Mouse (Mus musculus): ENCODE results near the gene Mettl23. TPM values are rescaled to one million over a fixed set of nuclear protein-coding genes. Genes with fewer than 3 reads are reported as not detected.
A peak's percentile ranks its signal among the peaks of the same experiment; 100 is the strongest.
"Not testable (repeated sequence)": the region's sequence is repeated elsewhere in the genome, so short reads cannot be mapped to it uniquely, and the experiment has no call there.

Gene Mettl23
- polyA plus RNA-seq, 1 experiment from 2014 or later, result 60.6 TPM

GRCm38 (mm10) chr11:116846593-116847181 is 3.6 kb downstream of the Mettl23 start:
- H3K9me3 ChIP-seq (ENCODE audit: low read length), result no peaks in the 10 kb centered on the region
- H3K36me3 ChIP-seq (ENCODE audit: insufficient read depth, low read length), result peaks cover 15% of the 10 kb centered on the region
- no peaks in the 10 kb centered on the region for H3K27me3 ChIP-seq (ENCODE audit: insufficient read depth, low read length)
- H3K4me1 ChIP-seq (ENCODE audit: insufficient read depth, low read length), result peaks cover 24% of the 10 kb centered on the region
- H3K4me3 ChIP-seq (ENCODE audit: low read length), result no peak overlapping the region
- no peak for ATAC-seq (ENCODE audit: low FRiP score, low TSS enrichment)
- WGBS, result 79% methylated on average over 4 of the region's 4 CpGs
- no peak overlapping the region for H3K9ac ChIP-seq (replicated peaks; ENCODE audit: low read length)
- no peak overlapping the region for H3K27ac ChIP-seq (ENCODE audit: low read length)
- H3K4me2 ChIP-seq (replicated peaks; ENCODE audit: low read depth, low read length), result no peak overlapping the region

DNA sequence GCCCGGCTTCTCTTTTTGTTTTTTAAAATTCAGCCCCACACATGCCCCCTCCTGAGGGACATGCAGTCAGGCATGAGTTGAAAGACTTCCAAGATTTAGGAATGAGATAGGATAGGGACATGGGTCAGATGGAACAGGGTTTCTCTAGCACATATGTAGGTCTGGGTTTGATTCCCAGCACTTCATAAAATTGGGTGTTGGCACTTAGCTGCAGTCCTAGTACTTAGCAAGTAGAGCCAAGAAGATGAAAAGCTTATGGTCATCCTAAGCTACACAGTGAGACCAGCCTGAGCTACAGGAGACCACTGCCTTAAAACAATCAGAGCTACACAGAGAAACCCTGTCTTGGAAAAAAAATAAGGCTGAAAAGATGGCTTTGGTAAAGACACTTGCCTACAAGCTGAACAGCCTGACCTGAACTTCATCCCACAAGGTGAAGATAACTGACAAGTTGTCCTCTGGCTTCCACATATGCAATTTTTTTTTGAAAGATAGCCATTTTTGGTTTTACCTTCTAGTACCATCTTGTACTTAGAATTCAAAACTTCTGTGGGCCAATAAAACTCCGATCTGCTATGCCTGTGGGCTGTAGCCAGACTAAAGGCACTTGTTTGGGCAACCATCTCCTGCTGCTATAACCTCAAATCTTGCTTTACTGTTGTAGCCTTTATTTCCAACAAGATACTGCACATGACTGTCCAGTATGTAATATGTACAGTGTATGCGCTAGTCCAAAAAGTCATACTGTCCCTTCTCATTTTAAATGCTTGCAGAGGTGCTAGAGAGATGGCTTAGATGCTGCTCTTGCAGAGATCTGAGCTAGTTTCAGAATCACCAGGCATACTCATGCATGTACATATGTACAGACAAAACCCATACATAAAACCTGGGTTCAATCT is 4.4 kb downstream of the Mettl23 start:
- ATAC-seq (ENCODE audit: low FRiP score, low TSS enrichment), result no peak
- H3K36me3 ChIP-seq (ENCODE audit: insufficient read depth, low read length), result peaks cover 15% of the 10 kb centered on the region
- H3K27me3 ChIP-seq (ENCODE audit: insufficient read depth, low read length), result no peaks in the 10 kb centered on the region
- H3K9me3 ChIP-seq (ENCODE audit: low read length), result no peaks in the 10 kb centered on the region
- 95% methylated on average over 3 of the region's 3 CpGs for WGBS
- H3K4me2 ChIP-seq (replicated peaks; ENCODE audit: low read depth, low read length), result no peak overlapping the region
- no peak overlapping the region for H3K4me3 ChIP-seq (ENCODE audit: low read length)
- no peak overlapping the region for H3K9ac ChIP-seq (replicated peaks; ENCODE audit: low read length)
- no peak overlapping the region for H3K27ac ChIP-seq (ENCODE audit: low read length)
- H3K4me1 ChIP-seq (ENCODE audit: insufficient read depth, low read length), result peaks cover 19% of the 10 kb centered on the region

DNA sequence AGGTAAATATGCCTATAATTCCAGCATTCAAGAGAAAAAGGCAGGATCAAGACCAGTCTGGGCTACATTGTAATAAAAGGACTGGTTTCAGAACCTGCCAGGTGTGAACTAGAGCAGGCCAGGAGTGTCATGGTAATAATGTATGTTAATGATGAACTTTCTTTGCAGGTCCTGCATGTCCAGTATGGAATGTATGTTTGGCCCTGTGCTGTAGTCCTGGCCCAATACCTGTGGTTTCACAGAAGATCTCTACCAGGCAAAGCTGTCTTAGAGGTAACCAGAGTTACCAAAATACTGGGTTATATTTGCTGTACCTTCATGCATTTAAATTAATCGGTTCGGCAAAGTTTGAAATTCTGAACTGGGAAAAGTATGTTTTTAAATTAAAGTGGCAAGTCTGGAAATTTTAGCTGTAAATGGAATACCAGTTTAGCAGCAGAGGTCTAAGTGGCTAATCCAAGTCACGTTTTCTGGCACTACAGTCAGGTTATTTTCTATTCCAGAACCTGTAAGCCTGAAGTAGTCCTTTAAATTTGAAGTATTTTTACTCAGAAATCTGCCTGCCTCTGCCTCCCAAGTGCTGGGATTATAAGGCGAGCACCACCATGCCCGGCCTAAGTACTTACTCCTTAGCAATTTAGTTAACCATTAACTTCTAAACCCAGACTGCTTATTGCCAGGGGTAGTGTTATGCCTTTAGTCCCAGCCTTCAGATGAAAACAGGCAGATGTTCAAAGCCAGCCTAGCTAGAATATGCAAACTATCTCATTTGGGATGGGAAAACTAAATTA is 5.2 kb downstream of the Mettl23 start:
- Histone ChIP-seq H3K36me3 (ENCODE audit: insufficient read depth, low read length) (peaks cover 15% of the 10 kb centered on the region), H3K9me3 (ENCODE audit: low read length) (no peaks in the 10 kb centered on the region), H3K27me3 (ENCODE audit: insufficient read depth, low read length) (no peaks in the 10 kb centered on the region), H3K27ac (ENCODE audit: low read length) (no peak overlapping the region), H3K4me1 (ENCODE audit: insufficient read depth, low read length) (peaks cover 19% of the 10 kb centered on the region), H3K4me3 (ENCODE audit: low read length) (no peak overlapping the region), H3K4me2 (replicated peaks; ENCODE audit: low read depth, low read length) (no peak overlapping the region), H3K9ac (replicated peaks; ENCODE audit: low read length) (no peak overlapping the region)
- 77% methylated on average over 5 of the region's 5 CpGs for WGBS
- no peak for ATAC-seq (ENCODE audit: low FRiP score, low TSS enrichment)

- H3K27ac ChIP-seq (ENCODE audit: low read length); H3K9me3 ChIP-seq (ENCODE audit: low read length); H3K4me2 ChIP-seq (replicated peaks; ENCODE audit: low read depth, low read length); H3K4me3 ChIP-seq (ENCODE audit: low read length); H3K9ac ChIP-seq (replicated peaks; ENCODE audit: low read length); ATAC-seq (ENCODE audit: low FRiP score, low TSS enrichment); H3K27me3 ChIP-seq (ENCODE audit: insufficient read depth, low read length): not testable (repeated sequence)
- 73% methylated on average over 2 of the region's 2 CpGs for WGBS
- Histone ChIP-seq H3K4me1 (ENCODE audit: insufficient read depth, low read length) (peaks cover 19% of the 10 kb centered on the region), H3K36me3 (ENCODE audit: insufficient read depth, low read length) (peaks cover 15% of the 10 kb centered on the region)
Measured at GRCm38 (mm10) chr11:116848877-116849178, 5.8 kb downstream of the Mettl23 start.

DNA sequence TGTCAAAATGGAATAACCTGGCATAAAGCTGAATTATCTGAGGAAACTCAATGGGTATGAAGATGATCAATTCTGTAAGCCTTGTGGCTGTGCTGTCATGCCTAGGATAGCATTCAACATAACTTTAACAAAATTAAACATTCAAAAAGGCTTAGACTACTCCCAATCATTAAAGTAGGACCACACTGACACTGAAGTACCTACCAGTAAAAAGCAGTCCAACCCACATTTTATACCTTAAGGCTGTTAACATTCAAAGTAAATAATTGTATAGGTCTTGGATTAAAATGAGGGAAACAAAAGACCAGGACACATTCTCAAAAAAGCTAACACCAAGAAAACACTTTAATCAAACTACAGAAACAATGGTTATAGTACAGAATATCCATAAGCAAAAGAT is 6.5 kb downstream of the Mettl23 start:
- H3K27ac ChIP-seq (ENCODE audit: low read length), result no peak overlapping the region
- no peak overlapping the region for H3K9ac ChIP-seq (replicated peaks; ENCODE audit: low read length)
- no peaks in the 10 kb centered on the region for H3K9me3 ChIP-seq (ENCODE audit: low read length)
- H3K4me2 ChIP-seq (replicated peaks; ENCODE audit: low read depth, low read length), result no peak overlapping the region
- H3K27me3 ChIP-seq (ENCODE audit: insufficient read depth, low read length), result no peaks in the 10 kb centered on the region
- peaks cover 17% of the 10 kb centered on the region for H3K4me1 ChIP-seq (ENCODE audit: insufficient read depth, low read length)
- H3K36me3 ChIP-seq (ENCODE audit: insufficient read depth, low read length), result peaks cover 15% of the 10 kb centered on the region
- H3K4me3 ChIP-seq (ENCODE audit: low read length), result no peak overlapping the region
- ATAC-seq (ENCODE audit: low FRiP score, low TSS enrichment), result no peak

DNA sequence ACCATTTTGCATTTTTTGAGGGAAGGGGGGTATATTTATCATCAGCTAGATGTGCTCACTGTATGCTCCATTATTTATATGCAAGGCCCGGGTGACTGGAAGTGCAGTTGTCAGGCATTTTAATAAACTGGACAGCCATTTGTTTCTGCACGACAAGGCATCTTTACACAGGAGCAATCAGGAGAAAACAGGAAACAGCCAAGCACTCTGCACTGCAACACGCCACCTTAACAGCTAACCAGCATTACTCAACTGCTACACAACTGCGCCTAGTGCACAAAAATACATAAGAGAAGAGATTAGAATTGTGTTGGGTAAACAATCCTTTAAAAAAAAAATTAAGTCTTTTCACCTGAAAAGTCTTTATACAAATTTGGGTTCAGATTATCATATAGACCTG is 7.0 kb downstream of the Mettl23 start:
- H3K4me2 ChIP-seq (replicated peaks; ENCODE audit: low read depth, low read length), result peak overlapping the region; percentile 77
- no peaks in the 10 kb centered on the region for H3K9me3 ChIP-seq (ENCODE audit: low read length)
- H3K9ac ChIP-seq (replicated peaks; ENCODE audit: low read length), result peak overlapping the region; percentile 8; the same call in 1 of the 2 replicates
- peaks cover 21% of the 10 kb centered on the region for H3K4me1 ChIP-seq (ENCODE audit: insufficient read depth, low read length)
- 37% methylated on average over 4 of the region's 4 CpGs for WGBS
- peak overlapping the region; percentile 25 for H3K4me3 ChIP-seq (ENCODE audit: low read length)
- H3K27ac ChIP-seq (ENCODE audit: low read length), result no peak overlapping the region
- no peak for ATAC-seq (ENCODE audit: low FRiP score, low TSS enrichment)
- no peaks in the 10 kb centered on the region for H3K27me3 ChIP-seq (ENCODE audit: insufficient read depth, low read length)
- H3K36me3 ChIP-seq (ENCODE audit: insufficient read depth, low read length), result peaks cover 15% of the 10 kb centered on the region

- Histone ChIP-seq H3K4me2 (replicated peaks; ENCODE audit: low read depth, low read length) (peak overlapping the region; percentile 77), H3K36me3 (ENCODE audit: insufficient read depth, low read length) (peaks cover 15% of the 10 kb centered on the region), H3K4me1 (ENCODE audit: insufficient read depth, low read length) (peaks cover 21% of the 10 kb centered on the region), H3K27me3 (ENCODE audit: insufficient read depth, low read length) (no peaks in the 10 kb centered on the region), H3K9ac (replicated peaks; ENCODE audit: low read length) (peak overlapping the region; percentile 99), H3K4me3 (ENCODE audit: low read length) (peak overlapping the region; percentile 95), H3K27ac (ENCODE audit: low read length) (peak overlapping the region; percentile 98; the same call in 1 of the 2 replicates), H3K9me3 (ENCODE audit: low read length) (no peaks in the 10 kb centered on the region)
- no peak for ATAC-seq (ENCODE audit: low FRiP score, low TSS enrichment)
- WGBS, result 23% methylated on average over 6 of the region's 6 CpGs
Measured at GRCm38 (mm10) chr11:116850833-116851477, 7.9 kb downstream of the Mettl23 start.

DNA sequence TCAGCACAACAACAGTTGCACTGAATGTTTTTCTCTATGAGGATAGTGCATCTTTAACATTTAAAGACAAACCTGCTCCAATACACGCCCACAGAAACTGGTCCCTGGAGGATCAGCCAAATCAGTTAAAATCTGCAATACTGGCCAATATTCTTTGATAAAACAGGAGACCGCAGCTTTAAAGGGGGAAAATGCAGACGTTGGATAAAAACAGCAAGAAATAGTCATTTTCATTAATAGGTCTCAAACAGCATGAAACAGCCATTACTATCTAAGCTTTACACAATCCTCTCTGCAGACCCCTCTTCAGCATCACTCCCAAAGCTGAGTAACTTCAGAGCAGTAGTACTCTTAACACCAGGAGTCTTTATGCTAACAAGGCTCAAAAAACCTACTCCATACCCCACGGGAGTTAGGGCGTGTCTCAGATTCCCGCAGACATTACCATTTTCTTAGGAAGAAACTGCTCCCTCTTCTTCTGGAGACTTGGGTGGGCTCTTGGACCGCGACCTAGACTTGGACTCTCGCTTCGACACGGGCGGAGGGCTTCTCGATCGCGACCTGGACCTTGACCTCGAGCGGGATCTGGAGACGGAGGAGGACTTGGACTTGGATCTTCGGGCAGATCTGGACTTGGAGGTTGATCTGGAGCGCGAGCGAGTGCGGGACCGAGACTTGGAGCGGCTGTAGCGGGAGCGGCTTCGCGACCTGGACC is 8.7 kb downstream of the Mettl23 start:
- Histone ChIP-seq H3K27ac (ENCODE audit: low read length) (peak overlapping the region; percentile 98), H3K27me3 (ENCODE audit: insufficient read depth, low read length) (no peaks in the 10 kb centered on the region), H3K4me3 (ENCODE audit: low read length) (peak overlapping the region; percentile 95), H3K36me3 (ENCODE audit: insufficient read depth, low read length) (peaks cover 15% of the 10 kb centered on the region), H3K9ac (replicated peaks; ENCODE audit: low read length) (peak overlapping the region; percentile 99), H3K9me3 (ENCODE audit: low read length) (no peaks in the 10 kb centered on the region), H3K4me2 (replicated peaks; ENCODE audit: low read depth, low read length) (peak overlapping the region; percentile 77), H3K4me1 (ENCODE audit: insufficient read depth, low read length) (peaks cover 21% of the 10 kb centered on the region)
- WGBS, result under 1% methylated on average over 29 of the region's 29 CpGs
- no peak for ATAC-seq (ENCODE audit: low FRiP score, low TSS enrichment)

DNA sequence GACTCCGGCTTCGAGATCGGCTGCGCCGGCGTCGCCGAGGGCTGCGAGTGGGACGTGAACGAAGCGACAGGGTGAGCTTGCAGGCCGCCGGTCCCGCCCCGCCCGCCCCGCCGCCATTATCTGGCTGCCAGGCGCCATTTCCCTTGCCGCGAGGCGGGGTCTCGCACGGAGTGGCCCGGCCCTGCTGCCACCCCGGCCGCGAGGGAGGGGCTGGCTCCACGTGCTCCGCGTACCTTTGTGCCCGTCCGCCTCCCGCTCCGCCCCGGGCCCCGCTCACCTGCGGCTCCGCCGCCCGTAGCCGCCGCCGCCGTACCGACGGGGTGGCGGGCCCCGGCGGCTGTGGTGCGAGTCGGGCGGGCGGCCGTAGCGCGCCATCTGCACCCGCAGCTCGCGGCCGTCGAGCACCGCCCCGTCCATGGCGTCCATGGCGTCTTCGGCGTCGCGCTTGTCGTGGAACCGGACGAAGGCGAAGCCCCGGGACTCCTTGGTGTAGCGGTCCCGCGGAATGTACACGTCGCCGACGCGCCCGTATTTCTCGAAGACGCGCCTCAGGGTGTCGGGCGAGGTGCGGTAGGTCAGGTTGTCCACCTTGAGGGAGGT is 9.3 kb downstream of the Mettl23 start, which contains the start of gene Mfsd11:
Gene Mfsd11 (plus strand): TSS at position 150 of the 600 bp plus-strand sequence.
- Histone ChIP-seq H3K4me3 (ENCODE audit: low read length) (peak within 1 kb of the TSS; percentile 95), H3K27ac (ENCODE audit: low read length) (peak within 1 kb of the TSS; percentile 99), H3K27me3 (ENCODE audit: insufficient read depth, low read length) (no peaks in the 10 kb centered on the region), H3K9ac (replicated peaks; ENCODE audit: low read length) (peak within 1 kb of the TSS; percentile 99), H3K9me3 (ENCODE audit: low read length) (no peaks in the 10 kb centered on the region), H3K4me2 (replicated peaks; ENCODE audit: low read depth, low read length) (peak within 1 kb of the TSS; percentile 77), H3K36me3 (ENCODE audit: insufficient read depth, low read length) (peaks cover 15% of the 10 kb centered on the region), H3K4me1 (ENCODE audit: insufficient read depth, low read length) (peaks cover 21% of the 10 kb centered on the region)
- 0% methylated on average over 84 of the region's 91 CpGs for WGBS
- ATAC-seq (ENCODE audit: low FRiP score, low TSS enrichment), result peak; percentile 76

Data from kidney, embryonic 16.5 days (tissue).